Mouse (Mus musculus) G1E (cell line): ENCODE measurements around the gene Tulp4.

ENCODE experiments used
- CTCF ChIP-seq: IDR thresholded peaks from 2 replicates; pipeline ENCODE4 v1.5.1; 2012; ENCODE audit warnings: low read depth, low read length, inconsistent platforms, mixed read lengths
- GATA1 ChIP-seq: IDR thresholded peaks from 2 replicates; pipeline ENCODE4 v1.6.1; 2012; ENCODE audit warnings: borderline replicate concordance, low read length, inconsistent platforms, mixed read lengths

- TF ChIP-seq CTCF (no peak), GATA1 (no peak)
Measured at GRCm38 (mm10) chr17:6108175-6108574, 1.9 kb downstream of the Tulp4 start.
